Mouse (Mus musculus) lung, postnatal 0 days (tissue): ENCODE measurements around the gene Teddm3.

Experiments used
- CTCF ChIP-seq: IDR thresholded peaks from 2 replicates; pipeline ENCODE4 v1.5.1; 2016; ENCODE audit warnings: antibody characterized with exemption, mild to moderate bottlenecking
- EP300 ChIP-seq: IDR thresholded peaks from 2 replicates; pipeline ENCODE4 v1.6.1; 2016; ENCODE audit warnings: antibody characterized with exemption, mild to moderate bottlenecking, control low read depth

DNA sequence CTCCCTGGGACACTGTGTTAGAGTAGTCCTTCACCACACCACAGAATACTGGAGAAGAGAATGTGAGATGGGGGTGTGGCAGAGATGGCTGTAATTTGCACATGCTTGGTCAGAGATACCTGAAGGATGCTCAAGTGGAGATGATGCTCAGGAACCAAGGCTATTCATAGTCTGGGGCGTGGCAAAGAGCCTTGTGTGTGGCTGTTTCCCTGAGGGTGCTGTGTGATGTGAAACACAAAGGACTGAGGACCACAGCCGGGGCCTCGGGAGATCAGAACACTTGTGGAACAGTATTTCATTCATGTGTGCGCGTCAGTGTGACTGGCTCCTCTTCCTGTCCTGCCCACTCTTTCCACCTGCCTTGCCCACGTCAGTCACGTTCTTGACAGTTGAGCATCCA lies 44.2 kb upstream of the Teddm3 start:
- no peak for TF ChIP-seq CTCF
- no peak for TF ChIP-seq EP300
